ENCODE assay signal across 13 mouse cellular contexts in the genomic region with DNA sequence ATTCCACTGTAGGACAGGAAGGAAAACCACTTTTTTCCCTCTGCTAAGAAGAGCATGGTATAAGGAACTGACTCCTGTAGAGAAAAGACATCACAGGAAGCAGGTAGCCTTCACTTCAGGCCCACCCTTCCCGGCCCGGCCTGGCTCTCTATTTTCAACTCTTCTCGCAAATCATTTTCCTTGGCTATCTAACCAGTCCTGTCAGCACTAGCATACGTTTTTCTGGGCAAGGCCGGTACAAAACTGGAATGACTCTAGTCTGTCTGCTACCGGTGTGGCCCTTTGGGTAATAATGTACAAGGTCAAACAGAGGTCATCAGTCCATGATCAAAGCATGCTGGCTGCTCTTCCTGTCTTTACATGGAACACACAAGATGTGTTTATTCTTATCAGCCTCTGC.
DNase-seq lines count a peak whose midpoint lies in the region; ATAC-seq and TF ChIP-seq lines count a peak whose summit lies in the region.
"Had no signal": no experiment of that assay in that cellular context is flagged by ENCODE, and none has a peak within 500 bp of the region (broad histone marks: within the 10 kb centered on the region; RNA-seq: fewer than 3 reads in every experiment).

No protein-coding gene starts in this region.

- 0 out of 2 replicates have a peak overlapping the region, but pooled peaks have one; percentile 22 for H3K27ac ChIP-seq in intestine, embryonic 14.5 days (ENCODE audit: low read depth)
- no peak overlapping the region for H3K27ac ChIP-seq in intestine, postnatal 0 days (ENCODE audit: low read depth, low read length)
- H3K27ac ChIP-seq: hindbrain, embryonic 13.5 days; midbrain, embryonic 15.5 days had no signal

- no peak for ATAC-seq in intestine, embryonic 14.5 days (replicated peaks; ENCODE audit: low FRiP score, low TSS enrichment, low read depth)
- no peak for ATAC-seq in intestine, postnatal 0 days
- ATAC-seq in megakaryocyte progenitor cell, adult 5-6 weeks (replicated peaks; ENCODE audit: poor library complexity) = 0 out of 2 replicates have a peak, but pooled peaks have one; percentile 14
- ATAC-seq: activated CD4-positive, CD25-positive, alpha-beta regulatory T cell, adult 4 months; midbrain, embryonic 15.5 days had no signal

- H3K4me3 ChIP-seq in intestine, embryonic 14.5 days (ENCODE audit: low read depth, low read length) = no peak overlapping the region
- H3K4me3 ChIP-seq in intestine, postnatal 0 days (ENCODE audit: low read depth, low read length) = no peak overlapping the region
- H3K4me3 ChIP-seq: hindbrain, embryonic 13.5 days; midbrain, embryonic 15.5 days had no signal

- 9% methylated on average over 6 of the region's 6 CpGs for WGBS in intestine, embryonic 14.5 days
- 23% methylated on average over 6 of the region's 6 CpGs for WGBS in intestine, postnatal 0 days

- no peaks in the 10 kb centered on the region for H3K36me3 ChIP-seq in intestine, embryonic 14.5 days (ENCODE audit: control insufficient read depth, insufficient read depth, low read length)
- H3K36me3 ChIP-seq in intestine, postnatal 0 days (ENCODE audit: control insufficient read depth, insufficient read depth) = no peaks in the 10 kb centered on the region
- H3K36me3 ChIP-seq: hindbrain, embryonic 13.5 days; midbrain, embryonic 15.5 days had no signal

- DNase-seq in intestine, embryonic 14.5 days (ENCODE audit: low spot score) = no peak
- peak; percentile 19 for DNase-seq in adrenal gland, postnatal 25 days
- DNase-seq in kidney, adult 11 months = peak; percentile 56
- DNase-seq in urinary bladder, postnatal 36 days (ENCODE audit: low spot score in 2 of 2) = no peak
- no peak for DNase-seq in thymus, postnatal 4 days
- DNase-seq in urinary bladder, adult 18-20 months (ENCODE audit: low spot score in 2 of 2) = no peak
- DNase-seq: cerebellum, adult 8-10 months; thymus, adult 18-20 months had no signal

- no peaks in the 10 kb centered on the region for H3K27me3 ChIP-seq in intestine, embryonic 14.5 days (replicated peaks; ENCODE audit: control insufficient read depth, insufficient read depth, low read length)
- H3K27me3 ChIP-seq in intestine, postnatal 0 days (replicated peaks; ENCODE audit: control insufficient read depth, insufficient read depth, low read length) = no peaks in the 10 kb centered on the region
- H3K27me3 ChIP-seq: hindbrain, embryonic 13.5 days; midbrain, embryonic 15.5 days had no signal

- no peak overlapping the region for H3K4me2 ChIP-seq in intestine, embryonic 14.5 days (ENCODE audit: low read length)
- H3K4me2 ChIP-seq in intestine, postnatal 0 days (replicated peaks; ENCODE audit: low read depth) = no peak overlapping the region
- H3K4me2 ChIP-seq: hindbrain, embryonic 13.5 days; midbrain, embryonic 15.5 days had no signal

- peaks cover 26% of the 10 kb centered on the region for H3K4me1 ChIP-seq in intestine, embryonic 14.5 days (replicated peaks; ENCODE audit: control insufficient read depth, insufficient read depth, low read length)
- H3K4me1 ChIP-seq in intestine, postnatal 0 days (replicated peaks; ENCODE audit: control insufficient read depth, insufficient read depth, low read length) = no peaks in the 10 kb centered on the region

- no peak overlapping the region for H3K9ac ChIP-seq in intestine, embryonic 14.5 days (ENCODE audit: low read length)
- H3K9ac ChIP-seq in intestine, postnatal 0 days (ENCODE audit: low read depth, low read length) = no peak overlapping the region
- H3K9ac ChIP-seq: hindbrain, embryonic 13.5 days; midbrain, embryonic 15.5 days had no signal

- no peaks in the 10 kb centered on the region for H3K9me3 ChIP-seq in intestine, embryonic 14.5 days (ENCODE audit: control insufficient read depth, low read length)
- H3K9me3 ChIP-seq in intestine, postnatal 0 days (ENCODE audit: control insufficient read depth) = no peaks in the 10 kb centered on the region
- H3K9me3 ChIP-seq: hindbrain, embryonic 13.5 days; midbrain, embryonic 15.5 days had no signal

- TF ChIP-seq CTCF in intestine, postnatal 0 days (IDR thresholded peaks at IDR 0.05; ENCODE audit: low read depth) = no peak

Comparison
In these comparisons a context has a peak if more than half of its experiments do, and no peak if none do; other contexts are left out.
1. DNase-seq: peak in adrenal gland, postnatal 25 days (single experiment) and kidney, adult 11 months (single experiment); none in intestine, embryonic 14.5 days (single experiment), urinary bladder, postnatal 36 days (0 of 2), thymus, postnatal 4 days (single experiment) and urinary bladder, adult 18-20 months (0 of 2).